Mouse (Mus musculus): ENCODE data around the gene Daam1. TPM values are rescaled to one million over a fixed set of nuclear protein-coding genes. Genes with fewer than 3 reads are reported as not detected.

Gene Daam1
- total RNA-seq, 2 experiments from 2014 or later, result 18.8 to 21.2 TPM

DNA sequence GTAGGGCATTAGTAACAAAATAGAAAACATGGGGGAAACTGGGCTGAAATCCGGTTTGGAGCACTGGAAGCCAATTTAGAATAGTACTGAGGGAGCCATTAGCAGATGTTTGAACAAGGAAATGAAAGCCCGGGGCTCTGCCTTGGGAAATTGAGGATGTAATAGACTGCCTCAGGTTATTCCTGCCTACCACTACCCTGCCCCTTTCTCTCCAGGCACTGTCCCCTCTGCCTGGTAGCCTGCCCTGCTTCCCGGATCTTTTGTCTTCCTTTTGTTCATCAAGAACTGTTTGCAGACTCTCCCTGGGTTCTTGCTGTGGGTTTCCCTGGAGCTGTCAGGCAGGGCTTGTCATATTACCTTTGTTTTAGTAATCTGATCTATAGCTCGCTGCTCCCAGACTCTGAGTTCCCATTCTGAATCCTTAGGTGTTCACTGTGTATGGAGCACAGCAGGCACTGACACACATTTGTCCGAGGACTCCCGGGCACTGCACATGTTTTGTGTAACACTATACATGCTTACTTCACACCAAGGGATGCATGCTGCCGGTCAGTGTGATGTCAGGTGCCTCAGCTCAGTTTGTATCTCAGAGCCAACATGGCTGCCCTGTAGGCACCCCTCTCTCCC is 61.0 kb downstream of the Daam1 start:
- DNase-seq (ENCODE audit: low spot score in 2 of 2), result no peak

DNA sequence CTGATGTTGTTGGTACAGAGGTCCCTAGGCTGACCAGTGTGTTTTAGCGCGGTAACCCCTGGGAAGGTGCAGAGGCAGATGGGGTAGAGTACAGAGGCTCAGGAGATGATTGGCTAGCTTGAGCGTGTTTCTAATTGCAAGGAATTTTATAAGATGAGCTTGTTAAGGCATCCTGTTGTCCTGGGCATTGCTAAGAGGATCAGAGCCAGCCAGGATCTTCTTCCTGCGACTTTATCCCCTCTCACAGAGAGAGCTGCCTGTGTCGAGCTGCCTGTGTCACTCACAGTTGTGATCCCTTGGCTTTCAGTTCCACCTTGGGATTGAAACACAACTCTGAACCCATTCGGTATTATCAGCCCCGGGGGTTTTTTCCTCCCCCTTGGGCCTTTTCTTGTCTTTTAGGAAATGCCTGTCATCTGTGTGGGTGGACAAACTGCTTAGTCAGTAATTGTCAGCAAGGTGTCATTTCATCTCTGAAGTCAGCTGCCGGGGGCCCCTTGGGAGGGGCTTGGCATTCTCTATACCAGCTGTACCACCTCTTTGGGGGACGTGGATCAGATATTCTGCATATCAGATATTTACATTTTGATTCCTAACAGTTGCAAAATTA is 62.2 kb downstream of the Daam1 start:
- DNase-seq (ENCODE audit: low spot score in 2 of 2), result no peak

DNA sequence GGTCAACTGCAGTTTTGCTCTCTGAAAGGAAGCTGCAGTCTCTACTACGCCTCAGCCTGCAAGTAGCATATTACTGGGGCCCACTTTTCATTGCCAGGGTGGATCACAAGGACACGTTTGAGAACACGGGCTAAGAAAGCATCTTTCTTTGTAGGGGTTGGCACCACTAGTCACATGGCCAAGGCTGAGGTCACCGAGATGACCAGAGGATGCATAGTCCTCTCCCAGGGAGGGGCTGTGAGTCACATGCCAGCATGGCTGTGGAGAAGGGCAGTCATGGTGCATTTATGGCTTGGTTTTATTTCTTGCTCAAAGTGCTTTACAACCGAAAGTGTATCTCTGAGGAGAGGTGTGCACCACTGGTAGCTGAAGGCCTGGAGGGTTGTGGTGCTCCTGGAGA is 67.4 kb downstream of the Daam1 start:
- DNase-seq (ENCODE audit: low spot score in 2 of 2), result peak in 1 of 2 experiments; percentile 35

DNA sequence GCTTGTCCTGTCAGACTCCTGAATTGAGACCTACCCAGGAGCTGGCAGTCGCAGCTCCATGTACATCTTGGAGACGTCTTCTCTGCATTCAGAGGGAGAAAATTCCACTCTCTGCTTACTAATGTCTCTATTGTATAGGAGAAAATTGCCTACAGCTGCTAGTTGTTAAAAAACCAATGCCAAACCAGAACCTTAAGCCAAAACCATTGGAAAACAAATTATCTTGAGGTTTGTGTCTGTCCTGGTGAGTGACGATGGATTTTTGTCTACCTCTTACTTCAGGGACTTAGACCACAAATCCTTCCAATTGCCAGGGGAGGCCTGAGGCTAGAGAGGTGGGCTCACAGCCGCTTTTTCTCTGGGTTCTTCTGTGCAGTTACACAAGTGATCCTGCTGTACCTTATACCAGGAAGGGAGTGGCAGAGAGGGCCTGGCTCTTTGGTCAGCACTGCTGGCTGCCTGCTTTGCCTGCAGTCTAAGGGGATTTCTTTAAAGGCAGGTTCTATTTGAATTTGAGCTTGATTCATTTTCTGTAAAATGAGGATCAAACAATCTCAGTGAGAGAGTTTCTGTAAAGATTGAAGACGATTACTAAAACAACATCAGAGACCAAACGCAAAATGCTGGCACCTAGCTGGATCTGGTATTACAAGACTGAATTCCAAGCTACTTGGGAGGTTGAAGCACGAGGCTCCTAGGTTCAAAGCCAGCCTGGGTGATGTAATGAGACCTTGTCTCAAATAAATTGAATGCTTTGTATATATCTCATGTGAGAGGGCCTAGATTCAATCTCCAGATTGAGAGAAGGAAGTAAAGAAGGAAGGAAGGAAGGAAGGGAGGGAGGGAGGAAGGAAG is 68.0 kb downstream of the Daam1 start:
- no peak for DNase-seq (ENCODE audit: low spot score in 2 of 2)

DNA sequence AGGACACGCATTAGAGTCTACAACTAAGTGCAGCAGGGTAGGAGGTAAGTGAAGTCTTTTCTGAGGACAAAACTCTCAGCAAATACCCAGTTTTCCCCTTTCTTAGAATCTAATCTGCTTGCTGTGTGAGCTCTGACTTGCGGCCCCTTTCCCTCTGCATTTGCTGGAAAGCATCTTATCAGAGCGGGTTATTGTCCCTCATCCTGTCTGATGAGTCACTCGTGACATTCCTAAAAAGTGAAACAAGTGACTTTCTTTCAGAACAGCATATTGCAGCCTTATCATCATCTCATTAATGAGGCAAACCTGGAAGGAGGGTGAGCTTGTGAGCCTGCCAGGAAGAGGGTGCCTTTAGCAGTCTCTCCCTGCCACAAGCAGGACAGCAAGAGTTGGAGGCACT is 68.7 kb downstream of the Daam1 start:
- DNase-seq (ENCODE audit: low spot score in 2 of 2), result no peak

DNA sequence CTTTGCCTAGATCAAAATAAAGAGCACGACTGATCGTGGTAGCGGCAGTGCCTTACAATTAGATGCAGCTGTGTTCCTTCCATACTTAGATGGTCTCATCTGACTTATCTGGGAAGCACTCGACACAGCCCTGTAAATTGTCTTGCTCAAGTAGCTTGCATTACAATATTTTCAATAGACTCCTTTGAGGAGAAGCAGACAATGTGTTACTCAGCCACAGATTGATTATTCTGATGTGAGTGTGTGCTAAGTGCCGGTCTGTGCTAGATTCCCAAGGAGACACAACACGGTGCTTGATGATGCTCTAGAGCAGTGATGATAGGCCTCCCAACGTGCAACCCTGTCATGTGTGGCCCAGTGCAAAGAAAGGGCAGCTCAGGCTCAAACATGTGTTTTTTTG is 70.3 kb downstream of the Daam1 start:
- DNase-seq (ENCODE audit: low spot score in 2 of 2), result no peak

DNA sequence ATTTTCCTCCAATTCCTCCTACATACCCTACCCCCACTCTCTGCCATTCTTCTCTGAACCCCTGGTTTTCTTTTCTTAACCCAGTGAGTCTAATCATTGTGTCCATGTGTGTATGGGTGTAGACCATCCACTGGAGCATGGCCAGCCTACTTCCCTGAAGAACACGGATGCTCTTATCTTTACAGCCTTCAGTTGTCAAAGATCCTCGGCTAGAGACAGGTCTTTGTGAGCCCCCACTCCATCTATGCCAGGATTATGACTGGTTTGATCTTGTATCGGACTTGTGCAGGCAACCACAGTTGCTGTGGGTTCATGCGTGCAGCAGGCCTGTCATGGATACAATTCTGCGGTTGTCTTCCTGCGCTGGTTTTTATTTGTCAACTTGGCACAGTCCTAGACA is 71.0 kb downstream of the Daam1 start:
- no peak for DNase-seq (ENCODE audit: low spot score in 2 of 2)

DNA sequence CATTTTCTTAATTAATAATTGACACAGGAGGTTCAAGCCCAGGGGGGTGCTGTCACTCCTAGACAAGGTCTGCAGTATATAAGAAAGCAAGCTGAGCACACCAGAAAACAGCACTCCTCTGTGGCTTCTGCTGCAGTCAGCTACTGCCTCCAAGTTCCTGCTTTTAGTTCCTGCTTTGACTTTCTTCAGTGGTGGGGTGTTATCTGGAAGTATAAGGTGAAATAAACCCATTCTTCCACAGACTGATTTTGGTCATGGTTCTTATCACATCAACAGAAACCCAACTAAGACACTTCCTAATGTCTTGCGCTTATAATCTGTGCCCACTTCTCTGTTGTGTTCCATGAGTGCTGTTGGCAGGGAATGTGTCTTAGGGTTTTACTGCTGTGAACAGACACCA is 71.4 kb downstream of the Daam1 start:
- DNase-seq (ENCODE audit: low spot score in 2 of 2), result no peak

DNA sequence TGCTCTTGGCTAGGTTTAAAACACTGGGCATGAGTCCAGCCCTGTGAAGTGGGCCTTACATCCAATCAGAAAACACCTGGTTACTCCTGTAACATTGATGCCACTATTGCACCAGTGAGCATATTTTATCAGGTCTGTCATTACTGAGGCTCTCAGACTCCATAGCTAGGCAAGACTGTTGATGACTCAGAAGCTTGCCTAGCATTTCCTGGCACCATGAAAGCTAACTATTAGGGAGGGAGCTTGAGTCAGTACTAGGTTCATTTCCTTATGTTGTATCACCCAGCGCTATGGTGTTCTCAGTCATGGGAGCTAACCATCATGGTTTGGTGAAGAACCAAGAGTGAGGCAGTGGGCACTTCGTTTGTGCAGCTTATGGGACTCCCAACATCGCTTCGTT is 72.3 kb downstream of the Daam1 start:
- no peak for DNase-seq (ENCODE audit: low spot score in 2 of 2)

DNA sequence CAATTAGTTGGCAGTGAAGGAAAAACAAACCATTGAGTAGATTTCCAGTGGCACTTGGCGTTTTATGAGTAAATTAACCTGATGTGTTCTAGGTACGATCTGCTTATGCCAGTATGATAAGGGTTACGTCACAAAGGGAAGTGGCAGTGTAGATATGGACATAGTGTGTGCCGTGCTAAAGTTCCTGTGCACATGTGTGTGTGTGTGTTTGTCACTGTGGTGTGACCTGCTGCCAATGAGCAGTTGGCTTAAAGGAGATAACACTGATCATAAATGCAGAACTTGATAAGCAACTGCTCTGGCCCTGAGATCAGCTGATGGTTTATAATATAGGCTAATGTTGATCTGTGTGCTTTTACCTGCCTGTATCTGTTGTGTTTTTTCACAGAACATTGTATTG is 73.4 kb downstream of the Daam1 start:
- no peak for DNase-seq (ENCODE audit: low spot score in 2 of 2)

DNA sequence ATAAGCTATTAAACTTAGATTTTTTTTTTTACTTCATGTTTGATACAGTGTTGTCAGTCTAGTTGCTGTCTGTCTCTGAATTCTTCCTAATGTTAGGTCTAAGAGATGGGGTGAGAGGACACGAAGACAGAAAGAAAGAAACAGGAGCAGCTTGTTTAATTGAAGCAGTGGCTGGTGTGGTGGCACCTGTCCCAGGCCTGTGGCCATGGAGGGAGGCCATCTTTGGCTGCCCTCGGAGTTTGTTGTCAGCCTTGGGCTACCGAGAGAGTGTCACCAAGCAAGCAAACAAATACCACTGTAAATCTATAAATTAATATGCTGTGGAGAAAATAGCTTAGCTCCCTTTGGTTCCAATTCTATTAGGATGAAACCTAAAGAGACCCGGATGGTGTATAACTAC is 74.0 kb downstream of the Daam1 start:
- no peak for DNase-seq (ENCODE audit: low spot score in 2 of 2)

DNA sequence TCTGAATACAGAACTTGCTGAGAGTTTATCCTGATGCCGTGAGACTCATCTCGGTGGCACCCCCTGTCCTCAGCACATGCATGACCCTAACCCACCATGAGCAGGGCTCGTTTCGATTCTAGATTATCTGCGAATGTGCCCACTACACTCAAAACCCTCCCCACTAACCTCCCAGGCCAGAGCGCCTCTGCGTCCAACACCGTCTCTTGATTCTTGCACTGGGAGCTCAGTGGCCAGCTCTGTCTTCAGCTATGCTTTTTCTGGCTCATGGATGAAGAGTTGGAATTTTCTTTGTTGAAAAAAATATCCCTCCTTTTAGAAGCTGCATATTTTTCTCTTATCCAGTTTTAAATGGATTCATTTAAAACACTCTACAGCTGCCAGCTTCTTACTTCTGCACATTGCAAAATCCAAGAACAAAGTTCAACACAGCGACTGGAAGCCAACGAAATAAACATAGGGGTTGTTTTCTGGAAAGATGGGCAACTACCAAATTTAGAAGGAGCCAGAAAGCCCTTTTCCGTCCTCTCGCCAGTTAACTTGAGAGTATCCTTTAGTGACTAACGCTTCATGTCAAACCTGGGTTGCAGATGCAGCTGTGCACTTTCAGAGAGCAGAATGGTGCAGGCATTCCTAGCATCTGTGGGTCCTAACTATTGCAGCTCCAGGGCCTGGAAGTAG is 74.9 kb downstream of the Daam1 start:
- no peak for DNase-seq (ENCODE audit: low spot score in 2 of 2)

DNA sequence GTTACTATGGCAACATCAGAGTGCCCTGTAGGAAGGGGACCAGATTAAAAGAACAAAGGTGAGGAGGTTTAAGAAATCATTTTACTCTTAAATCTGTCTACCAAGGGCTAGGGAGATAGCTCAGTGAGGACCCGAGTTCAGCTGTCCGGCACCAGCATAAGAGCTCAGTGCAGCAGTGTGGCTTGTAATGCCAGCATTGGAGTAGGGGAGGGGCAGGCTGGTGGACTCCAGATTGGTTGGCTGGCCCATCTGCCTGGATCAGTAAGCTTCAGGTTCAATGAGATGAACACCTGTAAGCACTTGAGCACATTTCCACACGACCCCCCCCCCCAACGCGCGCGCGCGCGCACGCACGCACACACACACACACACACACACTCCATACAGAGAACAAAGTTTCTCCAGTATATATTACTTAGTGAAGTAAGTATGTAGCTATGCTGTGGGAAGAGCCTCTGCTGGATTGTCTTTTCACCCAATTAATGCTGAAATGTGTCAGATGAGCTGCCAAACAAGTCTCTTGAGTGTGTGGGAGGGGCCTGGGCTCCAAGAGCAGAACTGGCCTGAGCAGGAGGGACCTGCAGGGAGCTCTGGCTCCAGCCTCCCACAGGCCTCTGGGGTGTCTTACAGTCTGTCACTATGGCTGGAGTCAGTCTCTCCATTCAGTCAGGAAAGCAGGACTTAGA is 75.8 kb downstream of the Daam1 start:
- no peak for DNase-seq (ENCODE audit: low spot score in 2 of 2)

DNA sequence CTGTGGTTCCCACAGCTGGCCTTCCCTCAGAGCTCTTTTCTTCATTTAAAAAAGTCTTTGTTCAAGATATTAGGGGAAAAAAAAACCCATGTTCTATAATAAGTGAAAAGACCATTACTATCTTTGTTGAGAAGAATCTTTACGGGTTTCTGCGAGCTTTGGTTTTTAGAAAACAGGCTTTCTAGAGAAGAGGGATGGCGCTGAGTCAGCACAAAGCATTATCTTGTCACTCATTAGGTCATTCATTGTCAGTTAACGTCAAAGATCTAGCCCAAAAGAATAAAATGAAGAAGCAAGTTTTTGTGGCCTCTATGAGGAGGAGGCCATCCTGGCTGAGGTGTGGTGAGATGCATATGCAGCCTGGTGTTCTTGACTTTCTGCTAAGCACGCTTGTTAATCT is 78.1 kb downstream of the Daam1 start:
- DNase-seq (ENCODE audit: low spot score in 2 of 2), result no peak

DNA sequence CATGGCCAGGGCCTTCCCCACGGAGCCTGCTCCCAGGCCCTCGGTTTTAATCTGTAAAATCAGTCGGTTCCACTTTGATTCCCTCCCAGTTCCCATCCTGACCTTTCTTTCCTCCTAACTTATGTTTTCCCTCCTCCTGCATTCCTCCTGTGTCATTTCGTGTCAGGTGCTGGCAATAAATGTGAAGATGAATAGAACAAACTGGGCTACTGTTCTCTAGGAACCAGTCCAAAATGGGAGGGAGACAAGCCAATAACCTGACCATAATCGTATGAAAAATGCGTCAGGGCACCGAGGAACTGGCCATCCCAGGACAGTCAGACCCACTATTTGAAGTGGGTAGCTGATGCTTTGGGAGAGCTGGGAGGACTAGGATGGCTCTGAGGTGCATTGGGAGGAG is 79.4 kb downstream of the Daam1 start:
- no peak for DNase-seq (ENCODE audit: low spot score in 2 of 2)

DNA sequence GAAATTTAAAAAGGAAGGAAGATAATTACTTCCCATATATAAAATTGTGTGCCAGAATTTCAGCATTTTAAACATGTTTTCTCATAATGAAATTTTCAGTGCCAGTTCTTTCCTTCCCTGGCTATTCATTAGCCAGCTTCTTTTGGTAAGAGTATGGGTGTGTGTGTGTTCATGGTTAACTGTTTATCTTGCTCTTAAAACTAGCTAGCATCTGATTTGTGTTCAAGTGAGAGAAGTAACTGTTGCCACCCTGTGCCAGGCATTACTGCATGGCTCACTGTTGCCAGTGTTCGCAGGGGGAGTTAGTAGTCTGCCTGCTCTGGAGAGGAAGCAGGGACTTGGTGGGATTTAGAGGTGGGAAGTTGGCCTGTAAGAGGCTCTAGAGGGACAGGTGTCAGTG is 81.4 kb downstream of the Daam1 start:
- no peak for DNase-seq (ENCODE audit: low spot score in 2 of 2)

DNA sequence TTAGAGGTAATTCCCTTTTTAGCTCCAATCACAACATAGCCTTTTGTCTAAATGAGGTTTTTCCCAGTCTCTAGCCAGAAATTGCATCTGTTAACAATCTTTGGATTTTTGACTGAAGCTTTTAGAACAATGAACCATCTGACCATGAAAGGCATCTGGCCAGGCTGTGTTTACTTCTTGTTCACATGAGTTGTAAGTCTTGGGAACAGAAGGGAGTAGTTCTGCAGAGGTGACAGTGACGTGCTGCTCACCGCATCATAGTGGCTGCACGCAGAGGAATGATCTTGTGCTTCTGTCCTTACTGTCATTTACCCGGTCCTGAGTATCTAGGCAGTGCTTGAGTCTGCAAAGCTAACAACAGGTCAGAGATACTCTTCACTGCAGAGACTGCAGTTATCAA is 88.3 kb downstream of the Daam1 start:
- no peak for DNase-seq (ENCODE audit: low spot score in 2 of 2)

DNA sequence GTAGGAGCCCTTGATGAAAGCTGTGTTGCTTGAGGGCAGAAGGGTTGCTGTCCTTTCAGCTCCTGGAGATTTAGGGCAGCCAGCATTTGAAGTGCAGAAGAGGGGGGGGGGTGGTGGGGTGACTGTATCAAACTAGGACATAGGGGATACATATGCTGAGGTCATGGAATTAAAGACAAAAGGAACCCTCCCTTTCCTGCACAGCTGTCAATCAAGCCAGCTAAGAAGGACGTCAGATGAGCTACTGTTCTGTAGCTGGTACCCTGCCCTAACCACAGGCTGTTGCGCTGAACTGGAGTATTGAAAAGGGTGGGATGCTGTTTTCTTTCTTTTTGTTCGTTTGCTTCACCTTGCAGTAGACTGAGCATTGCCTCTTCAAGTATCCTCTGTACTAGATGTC is 89.1 kb downstream of the Daam1 start:
- no peak for DNase-seq (ENCODE audit: low spot score in 2 of 2)

DNA sequence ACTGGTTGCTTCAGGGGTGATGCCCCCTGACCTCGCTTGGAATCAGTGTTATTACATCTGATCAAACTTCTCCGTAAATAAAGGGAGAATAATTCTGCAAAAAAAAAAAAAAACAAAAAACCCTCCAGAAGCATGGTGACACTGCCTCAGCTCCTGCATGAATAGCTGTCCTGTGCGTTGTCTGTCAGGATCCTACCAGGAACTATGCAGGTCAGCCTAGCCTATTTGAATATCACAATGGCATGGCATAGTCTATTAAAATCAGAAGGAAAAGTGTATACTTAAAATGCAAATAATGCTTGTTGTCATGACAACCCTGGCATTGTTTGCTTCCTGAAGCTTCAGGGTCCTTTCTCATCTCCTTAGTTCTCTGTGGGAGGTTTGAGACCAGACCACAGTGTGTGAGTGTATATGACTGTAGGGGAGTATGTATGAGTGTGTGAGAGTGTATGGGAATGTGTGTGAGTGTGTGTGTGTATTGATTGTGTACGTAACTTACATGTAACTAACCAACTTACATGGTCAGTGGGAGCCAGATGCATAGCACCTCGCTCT is 92.0 kb downstream of the Daam1 start:
- no peak for DNase-seq (ENCODE audit: low spot score in 2 of 2)

DNA sequence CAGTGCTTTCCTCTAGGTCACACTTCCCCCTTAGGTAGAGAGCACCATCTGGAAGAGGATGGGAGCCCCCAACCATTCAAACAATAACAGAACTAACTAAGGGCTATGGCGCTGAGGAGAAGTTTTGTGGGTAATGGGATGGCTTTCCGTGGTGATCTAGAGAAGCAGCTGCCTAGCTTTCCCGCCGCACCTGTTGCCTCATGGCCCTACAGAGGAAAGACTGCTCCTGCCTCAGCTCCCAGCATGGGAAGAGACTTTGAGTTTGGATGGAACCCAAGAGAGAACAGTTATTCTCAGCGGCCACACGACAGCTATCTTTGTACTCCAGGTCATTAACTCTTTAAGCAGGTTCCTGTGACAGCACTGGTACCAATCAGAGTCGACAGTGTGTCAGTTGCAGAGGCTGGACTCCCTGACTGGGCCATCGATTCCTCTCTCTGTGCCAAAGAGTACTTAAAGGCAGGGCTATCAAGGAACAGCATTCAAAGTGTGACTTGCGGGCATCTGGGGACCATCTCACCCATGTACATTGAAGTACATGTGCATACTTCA is 94.2 kb downstream of the Daam1 start:
- no peak for DNase-seq (ENCODE audit: low spot score in 2 of 2)

Measured in adrenal gland, adult 18-20 months (tissue).